Mouse (Mus musculus) thymus, postnatal 10 days (tissue): Measurements from ENCODE around the gene Olfr412.

Experiments used
- DNase-seq, 2 experiments: peaks; one replicate each; pipeline ENCODE4 v3.0.0; 2021; ENCODE audit warnings: low spot score in 2 of 2

The Olfr412 gene

DNA sequence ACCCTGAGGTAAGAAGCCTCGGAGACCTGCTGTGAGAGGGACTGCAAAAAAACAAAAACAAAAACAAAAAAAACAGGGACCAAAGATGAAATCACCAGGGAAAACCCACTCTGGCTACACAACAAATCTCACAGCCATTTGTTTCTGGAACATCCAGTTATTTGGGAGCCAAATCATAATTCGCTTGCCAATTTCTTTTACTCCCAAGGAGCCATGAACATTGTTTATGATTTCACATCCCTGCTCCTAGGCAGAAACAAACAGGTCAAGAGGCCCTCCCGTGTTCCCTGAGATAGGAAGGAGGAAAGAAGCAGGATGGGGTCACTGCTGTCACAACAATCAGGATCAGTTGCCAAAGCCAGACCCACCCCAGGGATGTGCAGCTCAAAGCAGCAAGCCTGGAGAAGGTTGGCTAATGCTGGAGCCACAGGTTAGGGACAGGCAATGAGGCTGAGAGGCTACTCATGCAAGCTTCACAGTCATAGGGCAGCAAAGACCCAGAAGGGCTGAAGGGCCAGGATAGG lies 51.6 kb downstream of the Olfr412 start:
- no peak for DNase-seq

DNA sequence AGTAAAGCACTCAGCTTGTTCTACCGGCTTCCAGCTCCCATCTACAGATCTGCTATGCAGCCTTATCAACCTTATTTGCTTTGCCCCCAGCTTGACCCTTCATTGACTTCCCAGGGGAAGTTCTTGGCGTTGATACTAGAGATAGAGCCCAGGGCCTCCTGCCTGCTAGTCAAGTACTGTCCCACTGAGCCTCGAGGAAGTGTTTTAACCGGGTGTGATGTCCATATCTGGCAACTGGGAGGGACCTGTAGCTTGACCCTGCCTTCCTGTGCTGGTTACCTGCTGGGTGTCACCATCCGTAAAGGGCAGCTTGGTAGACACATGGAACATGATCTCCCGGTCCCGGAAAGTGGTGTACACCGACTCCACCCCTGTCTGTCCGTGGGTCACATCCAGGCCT lies 52.2 kb downstream of the Olfr412 start:
- DNase-seq: no peak

DNA sequence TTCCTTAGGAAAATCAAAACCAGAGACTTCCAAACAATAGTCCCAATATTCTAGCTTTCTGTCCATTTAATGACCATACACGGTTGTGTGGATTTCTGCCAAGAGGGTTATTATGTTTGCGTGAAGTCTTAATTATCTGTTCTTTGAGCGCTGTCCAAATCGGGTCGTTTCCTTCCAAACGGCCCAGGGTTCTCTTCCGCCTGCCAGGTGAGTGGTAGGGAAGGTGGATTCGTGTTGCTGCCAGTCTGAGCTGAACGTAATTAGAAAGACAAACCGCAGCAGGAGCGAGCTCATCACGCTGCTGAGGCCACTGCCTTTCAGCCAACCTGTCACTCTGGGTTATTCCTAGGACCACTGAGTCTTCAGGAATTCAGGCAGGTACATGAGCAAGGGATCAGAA lies 53.9 kb downstream of the Olfr412 start:
- no peak for DNase-seq
